Mouse (Mus musculus) heart, postnatal 0 days (tissue): Measurements from ENCODE around the gene Milr1. TPM values are rescaled to one million over a fixed set of nuclear protein-coding genes. Genes with fewer than 3 reads are reported as not detected.
"Not testable (repeated sequence)": the region's sequence is repeated elsewhere in the genome, so short reads cannot be mapped to it uniquely, and the experiment has no call there.

ENCODE experiments used
- ATAC-seq: fragments of 200-750 bp; cut with Nextera tagmentation; 2 replicates; pipeline ENCODE4 v1.8.0; 2017; ENCODE audit warnings: low read depth, moderate number of reproducible peaks, moderate library complexity; ENCODE audit not compliant: insufficient read depth
- DNase-seq: peaks from one replicate; pipeline ENCODE4 v3.0.0-alpha.2; 2016; ENCODE audit warnings: low spot score
- H3K27ac ChIP-seq: fragments of 300-500 bp; sonication (generic); 2 replicates; pipeline ENCODE4 v1.5.1; 2014; ENCODE audit warnings: low read depth, mild to moderate bottlenecking
- H3K27me3 ChIP-seq: fragments of 300-500 bp; sonication (generic); 2 replicates; pipeline ENCODE4 v1.6.1; 2014; ENCODE audit warnings: low read length, mixed read lengths; ENCODE audit not compliant: control insufficient read depth, insufficient read depth
- H3K36me3 ChIP-seq: fragments of 300-500 bp; sonication (generic); replicated peaks from 2 replicates; pipeline ENCODE4 v1.6.1; 2014; ENCODE audit warnings: low read length, mixed read lengths; ENCODE audit not compliant: control insufficient read depth, insufficient read depth
- H3K4me1 ChIP-seq: fragments of 300-500 bp; sonication (generic); 2 replicates; pipeline ENCODE4 v1.6.1; 2014; ENCODE audit warnings: antibody characterized with exemption; ENCODE audit not compliant: control insufficient read depth, insufficient read depth
- H3K4me2 ChIP-seq: fragments of 300-500 bp; sonication (generic); 2 replicates; pipeline ENCODE4 v1.6.1; 2014; ENCODE audit warnings: low read depth, mild to moderate bottlenecking, low read length, moderate library complexity
- H3K4me3 ChIP-seq: fragments of 300-500 bp; sonication (generic); 2 replicates; pipeline ENCODE4 v1.5.1; 2014; ENCODE audit warnings: low read depth, low read length
- H3K9ac ChIP-seq: fragments of 300-500 bp; sonication (generic); replicated peaks from 2 replicates; pipeline ENCODE4 v1.6.1; 2014; ENCODE audit warnings: low read depth, low read length, mixed read lengths
- H3K9me3 ChIP-seq: fragments of 300-500 bp; sonication (generic); replicated peaks from 2 replicates; pipeline ENCODE4 v1.6.1; 2016; ENCODE audit warnings: low read length; ENCODE audit not compliant: control insufficient read depth
- CTCF ChIP-seq: IDR thresholded peaks from 2 replicates; pipeline ENCODE4 v1.5.1; 2016; ENCODE audit warnings: antibody characterized with exemption, control low read depth, low read depth
- EP300 ChIP-seq: IDR thresholded peaks from 2 replicates; pipeline ENCODE4 v1.6.1; 2016; ENCODE audit warnings: antibody characterized with exemption, low read depth
- WGBS: fragments of 180-500 bp; shearing (Covaris S2); extraction: QIAGEN DNeasy Blood & Tissue Kit; methylation state at CpG from one replicate; pipeline ENCODE4 v1.1.7; 2014; 5-methylcytosine and 5-hydroxymethylcytosine counted together
- polyA plus RNA-seq: library from polyadenylated mRNA; unstranded; fragments of >200 nt; fragmentation: Nextera tagmentation; extraction: Ambion mirVana; gene quantifications from 2 replicates; pipeline ENCODE4 v1.2.1, GENCODE M21; 2015
- total RNA-seq: library from RNA; depleted of rRNA; stranded (reverse); fragments of >200 nt; gene quantifications from 2 replicates; pipeline ENCODE4 v1.2.3, GENCODE M21; 2014; ENCODE audit warnings: low replicate concordance

Milr1 gene
- total and polyA plus RNA-seq, 2 experiments from 2014 or later, result 0.83 TPM; not detected in 1

DNA sequence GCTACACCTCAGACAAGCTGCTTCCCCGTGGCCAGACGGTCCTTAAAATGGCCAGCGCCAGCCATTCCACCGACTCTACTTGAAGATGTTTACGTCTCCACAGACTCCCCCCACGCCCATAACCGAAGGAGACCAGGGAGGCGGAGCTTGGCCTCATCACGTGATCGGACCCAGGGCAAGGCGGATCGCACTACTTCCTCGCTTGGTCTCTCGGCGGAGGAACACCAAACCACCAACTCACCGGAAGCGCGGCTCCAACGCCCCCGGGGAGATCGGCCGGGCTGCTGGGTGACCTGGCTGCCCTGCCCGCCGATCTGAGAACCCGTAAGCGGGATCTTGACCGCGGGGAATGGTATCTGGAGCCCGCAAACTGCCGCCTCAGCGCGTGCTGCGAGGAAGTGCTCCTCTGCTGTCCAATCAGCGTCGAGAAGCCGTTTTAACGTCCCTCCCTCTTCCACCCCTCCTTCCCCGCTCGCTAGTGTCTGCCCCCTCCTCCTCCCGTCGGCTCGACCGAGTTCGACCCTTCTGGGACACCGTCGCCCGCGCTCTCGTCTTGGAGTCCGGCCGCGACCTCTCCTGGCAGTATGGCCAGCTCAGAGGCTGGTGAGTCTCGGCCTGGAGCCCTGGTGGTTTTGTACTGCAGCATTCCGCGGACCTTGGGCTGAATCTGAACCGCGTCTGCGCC is 37.9 kb downstream of the Milr1 start, which contains the start of the genes Ddx5 and Cep95:
Ddx5 (minus strand) TSS at position 411 of the 685 bp plus-strand sequence.
Cep95 (plus strand) TSS at position 478 of the 685 bp plus-strand sequence.
- H3K9me3 ChIP-seq, result no peaks in the 10 kb centered on the region
- peaks cover 38% of the 10 kb centered on the region for H3K36me3 ChIP-seq
- peak within 1 kb of the TSS; percentile 95 for H3K4me3 ChIP-seq
- H3K9ac ChIP-seq, result peak within 1 kb of the TSS; percentile 97
- ATAC-seq (peak; percentile 87), DNase-seq (peak; percentile 98)
- H3K4me1 ChIP-seq, result peaks cover 20% of the 10 kb centered on the region
- WGBS, result under 1% methylated on average over 58 of the region's 58 CpGs
- TF ChIP-seq EP300 (peak; percentile 36), CTCF (peak; percentile 39)
- peak within 1 kb of the TSS; percentile 67 for H3K4me2 ChIP-seq
- no peaks in the 10 kb centered on the region for H3K27me3 ChIP-seq
- peak within 1 kb of the TSS; percentile 99 for H3K27ac ChIP-seq

DNA sequence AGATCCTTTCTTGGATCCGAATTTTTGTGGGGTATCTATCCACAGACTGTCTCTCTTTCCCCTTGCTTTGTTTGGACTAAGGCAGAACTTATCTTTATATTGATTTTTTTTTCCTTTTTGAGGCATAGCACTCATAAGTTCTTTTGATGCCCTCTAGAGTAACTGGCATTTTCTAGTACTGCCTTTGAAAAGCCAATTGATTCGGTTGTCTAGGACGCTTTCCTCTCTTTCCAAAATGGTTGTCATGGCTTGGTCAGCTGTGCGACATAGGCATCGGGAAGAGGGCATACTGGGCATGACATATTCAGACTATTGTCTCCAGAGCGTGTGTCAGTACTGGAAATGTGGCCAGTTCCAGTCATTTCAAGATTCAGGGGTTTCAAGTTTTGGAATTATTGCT is 38.6 kb downstream of the Milr1 start:
- Histone ChIP-seq H3K9me3 (no peaks in the 10 kb centered on the region), H3K4me2 (peak overlapping the region; percentile 67), H3K36me3 (peaks cover 38% of the 10 kb centered on the region), H3K27ac (peak overlapping the region; percentile 99), H3K4me1 (peaks cover 20% of the 10 kb centered on the region), H3K27me3 (no peaks in the 10 kb centered on the region), H3K9ac (peak overlapping the region; percentile 97), H3K4me3 (peak overlapping the region; percentile 95)
- peak; percentile 61 for DNase-seq
- no peak for ATAC-seq
- 0% methylated on average over 6 of the region's 6 CpGs for whole genome bisulfite sequencing
- TF ChIP-seq EP300 (no peak), CTCF (no peak)

DNA sequence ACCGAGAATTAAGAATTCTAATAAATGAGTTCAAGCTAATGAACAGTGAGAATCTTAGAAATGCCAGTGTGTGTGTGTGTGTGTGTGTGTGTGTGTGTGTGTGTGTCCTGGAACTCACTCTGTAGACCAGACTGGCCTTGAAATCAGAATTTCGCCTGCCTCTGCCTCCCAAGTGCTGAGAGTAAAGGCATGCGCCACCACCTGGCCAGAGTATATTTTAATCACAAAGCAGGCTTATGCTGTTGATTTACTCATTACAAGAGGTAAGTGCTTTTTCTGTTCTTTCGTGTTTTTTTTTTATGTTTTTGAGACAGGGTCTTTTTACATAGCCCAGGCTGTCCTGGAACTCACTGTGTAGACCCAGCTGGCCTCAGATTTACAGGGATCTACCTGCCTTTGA is 42.8 kb downstream of the Milr1 start:
- Histone ChIP-seq H3K9ac (no peak overlapping the region), H3K4me1 (peaks cover 8% of the 10 kb centered on the region; the same call in 1 of the 2 replicates), H3K9me3 (no peaks in the 10 kb centered on the region; the same call in 1 of the 2 replicates), H3K27ac (no peak overlapping the region), H3K4me3 (no peak overlapping the region), H3K36me3 (peaks cover 53% of the 10 kb centered on the region), H3K4me2 (no peak overlapping the region), H3K27me3 (no peaks in the 10 kb centered on the region)
- no peak for ATAC-seq
- TF ChIP-seq EP300, result no peak
- no peak for TF ChIP-seq CTCF
- DNase-seq, result no peak
- WGBS, result 77% methylated on average over 4 of the region's 4 CpGs

DNA sequence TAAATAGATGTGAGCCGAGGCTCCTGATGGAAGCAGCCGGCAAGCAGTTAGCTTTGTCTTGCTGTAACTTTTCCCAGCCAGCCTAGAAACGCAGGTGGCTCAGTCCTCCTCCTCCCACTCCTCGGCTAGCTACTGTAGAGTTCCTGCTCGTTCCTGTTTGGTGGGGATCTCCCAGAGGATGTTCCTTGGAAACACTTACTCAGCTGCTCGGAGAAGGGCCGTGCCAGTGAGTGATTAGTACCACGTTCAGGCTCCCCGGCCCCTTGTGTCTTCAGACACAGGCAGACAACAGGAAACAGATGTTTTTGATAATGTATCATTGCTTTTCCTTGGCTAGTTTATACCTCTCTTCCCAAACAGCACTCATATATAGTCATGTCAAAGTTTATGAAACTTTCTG is 44.7 kb downstream of the Milr1 start:
- WGBS, result 50% methylated on average over 9 of the region's 9 CpGs
- H3K27me3 ChIP-seq, result no peaks in the 10 kb centered on the region
- ATAC-seq (peak; percentile 76), DNase-seq (peak; percentile 47)
- H3K4me1 ChIP-seq, result no peaks in the 10 kb centered on the region
- no peaks in the 10 kb centered on the region; the same call in 1 of the 2 replicates for H3K9me3 ChIP-seq
- H3K27ac ChIP-seq, result peak overlapping the region; percentile 25
- no peak overlapping the region for H3K4me2 ChIP-seq
- no peak overlapping the region for H3K4me3 ChIP-seq
- H3K9ac ChIP-seq, result 0 out of 2 replicates have a peak overlapping the region, but pooled peaks have one; percentile 6
- H3K36me3 ChIP-seq, result peaks cover 72% of the 10 kb centered on the region
- no peak for TF ChIP-seq CTCF
- TF ChIP-seq EP300, result no peak

DNA sequence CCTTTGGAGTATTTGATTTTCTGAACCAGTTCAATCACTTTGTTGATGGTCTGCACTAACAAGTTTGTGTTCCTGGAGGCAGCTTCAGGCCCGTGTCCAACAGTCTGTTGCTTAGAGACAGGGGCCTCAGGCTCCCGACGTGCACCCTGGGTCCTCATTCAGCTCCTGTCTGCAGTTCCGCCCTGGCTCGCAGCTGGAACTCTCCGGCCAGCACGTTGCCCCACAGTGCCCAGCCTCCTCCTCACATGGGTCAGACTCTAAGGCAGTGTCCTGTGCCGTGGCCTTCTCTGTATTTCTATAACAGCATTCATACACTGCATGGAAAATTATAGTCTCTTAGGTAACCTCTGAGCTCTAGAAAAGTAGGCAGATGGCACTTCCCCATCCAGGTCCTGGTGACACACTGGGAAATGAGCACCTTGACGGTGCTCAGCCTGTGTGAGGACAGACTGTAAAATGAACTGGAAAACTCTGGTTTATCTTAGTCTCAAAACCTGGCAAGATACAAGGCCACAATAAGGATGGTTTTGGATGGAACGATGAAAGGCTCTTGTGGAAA is 51.1 kb downstream of the Milr1 start:
- Histone ChIP-seq H3K4me1 (no peaks in the 10 kb centered on the region), H3K36me3 (peaks cover 76% of the 10 kb centered on the region), H3K4me2 (no peak overlapping the region), H3K4me3 (no peak overlapping the region), H3K27ac (no peak overlapping the region), H3K27me3 (no peaks in the 10 kb centered on the region), H3K9ac (no peak overlapping the region), H3K9me3 (no peaks in the 10 kb centered on the region; the same call in 1 of the 2 replicates)
- no peak for TF ChIP-seq CTCF
- no peak for TF ChIP-seq EP300
- 70% methylated on average over 10 of the region's 10 CpGs for WGBS
- ATAC-seq (no peak), DNase-seq (no peak)

DNA sequence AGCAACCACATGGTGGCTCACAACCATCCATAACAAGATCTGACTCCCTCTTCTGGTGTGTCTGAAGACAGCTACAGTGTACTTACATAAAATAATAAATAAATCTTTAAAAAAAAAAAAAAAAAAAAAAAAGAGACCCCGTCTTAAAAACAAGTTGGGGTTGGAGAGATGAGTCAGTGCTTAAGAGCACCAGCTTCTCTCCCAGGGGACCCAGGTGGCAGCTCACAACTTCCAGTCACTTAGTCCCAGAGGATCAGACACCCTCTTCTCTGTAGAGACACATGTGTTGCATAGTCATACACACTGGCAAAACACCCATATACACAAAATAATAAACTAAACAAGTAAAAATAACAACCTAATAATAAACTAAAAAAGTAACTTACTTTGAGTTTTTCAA is 56.4 kb downstream of the Milr1 start:
- not testable (repeated sequence) for H3K4me2 ChIP-seq, H3K27me3 ChIP-seq, H3K9ac ChIP-seq, DNase-seq, H3K4me3 ChIP-seq, H3K9me3 ChIP-seq, H3K4me1 ChIP-seq, H3K27ac ChIP-seq, ATAC-seq
- 76% methylated on average over 1 of the region's 1 CpGs for WGBS
- H3K36me3 ChIP-seq, result peaks cover 75% of the 10 kb centered on the region
